Mouse (Mus musculus) spleen, adult 2 months (tissue): ENCODE data around the gene Unkl. TPM values are rescaled to one million over a fixed set of nuclear protein-coding genes. Genes with fewer than 3 reads are reported as not detected.
A peak's percentile ranks its signal among the peaks of the same experiment; 100 is the strongest.

ENCODE experiments used
- DNase-seq, 2 experiments: peaks; one replicate each; pipeline versions ENCODE4 v3.0.0 to v3.0.0-alpha.2; 2012 to 2021; ENCODE audit warnings: low spot score in 2 of 2, low read depth in 1 of 2
- H3K27ac ChIP-seq: fragments of 200-500 bp; 2 replicates; pipeline ENCODE4 v1.5.1; 2012; ENCODE audit warnings: low read length, inconsistent platforms; ENCODE audit not compliant: insufficient read depth
- H3K27me3 ChIP-seq: fragments of 200-500 bp; 2 replicates; pipeline ENCODE4 v1.6.1; 2012; ENCODE audit warnings: mild to moderate bottlenecking, moderate library complexity, low read length, inconsistent platforms; ENCODE audit not compliant: control insufficient read depth, insufficient read depth
- H3K36me3 ChIP-seq: fragments of 200-500 bp; 2 replicates; pipeline ENCODE4 v1.6.1; 2012; ENCODE audit warnings: mild to moderate bottlenecking, low read length, inconsistent platforms; ENCODE audit not compliant: control insufficient read depth, insufficient read depth
- H3K4me1 ChIP-seq: fragments of 200-500 bp; 2 replicates; pipeline ENCODE4 v1.6.1; 2011; ENCODE audit warnings: inconsistent platforms; ENCODE audit not compliant: control insufficient read depth, insufficient read depth, insufficient read length
- H3K4me3 ChIP-seq: fragments of 200-500 bp; 2 replicates; pipeline ENCODE4 v1.5.1; 2011; ENCODE audit warnings: mild to moderate bottlenecking, inconsistent platforms; ENCODE audit not compliant: insufficient read depth, insufficient read length; ENCODE audit errors: extremely low read depth
- CTCF ChIP-seq: fragments of 200-500 bp; IDR thresholded peaks from 2 replicates; pipeline ENCODE4 v1.5.1; 2011; ENCODE audit warnings: mild to moderate bottlenecking, inconsistent platforms; ENCODE audit not compliant: insufficient read depth, insufficient read length, insufficient replicate concordance; ENCODE audit errors: extremely low read depth
- POLR2A ChIP-seq: fragments of 200-500 bp; IDR thresholded peaks from 2 replicates; pipeline ENCODE4 v1.6.1; 2011; ENCODE audit warnings: low read depth, low read length, inconsistent platforms
- WGBS: fragments of 180-500 bp; shearing (Covaris S2); methylation state at CpG from one replicate; pipeline ENCODE4 v1.1.7; 2018; 5-methylcytosine and 5-hydroxymethylcytosine counted together
- polyA plus RNA-seq: library from polyadenylated mRNA; depleted of rRNA; stranded (reverse); fragments of >200 nt; gene quantifications from 2 replicates; pipeline ENCODE4 v1.2.3, GENCODE M21; 2012; rRNA removed

Unkl gene
- polyA plus RNA-seq, 1 experiment = 30.4 TPM

GRCm38 (mm10) chr17:25272326-25272725 is 84.1 kb downstream of the Unkl start:
- WGBS = 1% methylated on average over 10 of the region's 10 CpGs
- H3K4me1 ChIP-seq = peaks cover 13% of the 10 kb centered on the region; the same call in 1 of the 2 replicates

GRCm38 (mm10) chr17:25272951-25273705 is 84.9 kb downstream of the Unkl start:
- H3K27ac ChIP-seq = peak overlapping the region; percentile 99

More at GRCm38 (mm10) chr17:25272326-25272725, 84.1 kb downstream of the Unkl start:
- no peaks in the 10 kb centered on the region for H3K27me3 ChIP-seq
- peak overlapping the region; percentile 75 for H3K4me3 ChIP-seq
- no peak for DNase-seq
- peak overlapping the region; percentile 99; the same call in 1 of the 2 replicates for H3K27ac ChIP-seq
- H3K36me3 ChIP-seq = peaks cover 17% of the 10 kb centered on the region
- TF ChIP-seq POLR2A (no peak), CTCF (no peak)

GRCm38 (mm10) chr17:25273706-25274501 is 85.7 kb downstream of the Unkl start:
- Histone ChIP-seq H3K27ac (peak overlapping the region; percentile 99), H3K4me3 (peak overlapping the region; percentile 75), H3K27me3 (no peaks in the 10 kb centered on the region), H3K4me1 (peaks cover 13% of the 10 kb centered on the region; the same call in 1 of the 2 replicates), H3K36me3 (peaks cover 1% of the 10 kb centered on the region)
- WGBS = 1% methylated on average over 44 of the region's 45 CpGs
- peak; percentile 85 to 99 for DNase-seq
- TF ChIP-seq CTCF (peak; percentile 67; the same call in 1 of the 2 replicates), POLR2A (peak; percentile 35)

More at GRCm38 (mm10) chr17:25272951-25273705, 84.9 kb downstream of the Unkl start:
- peak; percentile 48 for TF ChIP-seq POLR2A
- no peak for TF ChIP-seq CTCF
- Histone ChIP-seq H3K36me3 (peaks cover 9% of the 10 kb centered on the region), H3K4me3 (peak overlapping the region; percentile 75), H3K4me1 (peaks cover 13% of the 10 kb centered on the region; the same call in 1 of the 2 replicates), H3K27me3 (no peaks in the 10 kb centered on the region)
- DNase-seq = peak; percentile 42 to 74
- WGBS = under 1% methylated on average over 86 of the region's 92 CpGs

GRCm38 (mm10) chr17:25274571-25275346 is 86.6 kb downstream of the Unkl start, which contains the start of gene Ube2i:
Gene Ube2i (minus strand): TSS chr17:25274622.
- Histone ChIP-seq H3K4me1 (peaks cover 13% of the 10 kb centered on the region; the same call in 1 of the 2 replicates), H3K36me3 (no peaks in the 10 kb centered on the region), H3K27ac (peak within 1 kb of the TSS; percentile 99), H3K4me3 (peak within 1 kb of the TSS; percentile 75), H3K27me3 (no peaks in the 10 kb centered on the region)
- WGBS = 81% methylated on average over 9 of the region's 9 CpGs
- TF ChIP-seq POLR2A (no peak), CTCF (no peak)
- no peak for DNase-seq

GRCm38 (mm10) chr17:25275833-25276232 is 87.6 kb downstream of the Unkl start:
- no peak for DNase-seq
- Histone ChIP-seq H3K27me3 (no peaks in the 10 kb centered on the region), H3K4me3 (no peak overlapping the region), H3K4me1 (peaks cover 13% of the 10 kb centered on the region; the same call in 1 of the 2 replicates), H3K36me3 (no peaks in the 10 kb centered on the region), H3K27ac (no peak overlapping the region)
- TF ChIP-seq CTCF (no peak), POLR2A (no peak)
- WGBS = 96% methylated on average over 3 of the region's 3 CpGs

GRCm38 (mm10) chr17:25282133-25282532 is 93.9 kb downstream of the Unkl start:
- WGBS = 41% methylated on average over 11 of the region's 11 CpGs
- no peak overlapping the region for H3K4me3 ChIP-seq
- H3K36me3 ChIP-seq = no peaks in the 10 kb centered on the region
- DNase-seq = peak in 1 of 2 experiments; percentile 31
- no peak for TF ChIP-seq CTCF
- no peak for TF ChIP-seq POLR2A
- H3K4me1 ChIP-seq = no peaks in the 10 kb centered on the region
- H3K27ac ChIP-seq = no peak overlapping the region
- H3K27me3 ChIP-seq = no peaks in the 10 kb centered on the region

Other genes with a start within 250 kb of the Unkl start
- 8.6 and 10.5 TPM in 2 replicates for gene Jpt2, start 227.7 kb upstream of the Unkl start, polyA plus RNA-seq
- 12.6 and 15.3 TPM in 2 replicates for gene Cramp1l, start 172.6 kb upstream of the Unkl start, polyA plus RNA-seq
- gene Ift140, start 172.3 kb upstream of the Unkl start, polyA plus RNA-seq = 31.5 and 33.2 TPM in 2 replicates
- gene Tmem204, start 104.8 kb upstream of the Unkl start, polyA plus RNA-seq = 37.6 and 46.7 TPM in 2 replicates
- 20.7 and 22.6 TPM in 2 replicates for gene Telo2, start 72.4 kb upstream of the Unkl start, polyA plus RNA-seq
- gene Ptx4, start 67.6 kb upstream of the Unkl start, polyA plus RNA-seq = not detected in 2 replicates
- gene Clcn7, start 55.0 kb upstream of the Unkl start, polyA plus RNA-seq = 27.0 and 29.9 TPM in 2 replicates
- gene Ccdc154, start 25.9 kb upstream of the Unkl start, polyA plus RNA-seq = 0.04 TPM in 1 of 2 replicates, not detected in the other
- not detected in 2 replicates for gene Gm38655, start 12.9 kb upstream of the Unkl start, polyA plus RNA-seq
- 9.1 and 10.0 TPM in 2 replicates for gene BC003965, start 3.8 kb upstream of the Unkl start, polyA plus RNA-seq
- 22.4 and 25.6 TPM in 2 replicates for gene Gnptg, start 51.7 kb downstream of the Unkl start, polyA plus RNA-seq
- gene Tsr3, start 51.8 kb downstream of the Unkl start, polyA plus RNA-seq = 13.1 and 15.7 TPM in 2 replicates
- gene Baiap3, start 68.0 kb downstream of the Unkl start, polyA plus RNA-seq = 23.1 and 23.8 TPM in 2 replicates
- 95.2 and 102 TPM in 2 replicates for gene Ube2i, start 86.2 kb downstream of the Unkl start, polyA plus RNA-seq
- 2.5 and 2.7 TPM in 2 replicates for gene Prss34, start 110.0 kb downstream of the Unkl start, polyA plus RNA-seq
- not detected in 2 replicates for gene Prss28, start 120.2 kb downstream of the Unkl start, polyA plus RNA-seq
- gene Prss29, start 130.3 kb downstream of the Unkl start, polyA plus RNA-seq = 0.26 and 0.32 TPM in 2 replicates
- gene Tpsab1, start 157.2 kb downstream of the Unkl start, polyA plus RNA-seq = 0.11 TPM in 1 of 2 replicates, not detected in the other
- gene Tpsb2, start 177.9 kb downstream of the Unkl start, polyA plus RNA-seq = 1.2 and 1.6 TPM in 2 replicates
- gene Tpsg1, start 180.9 kb downstream of the Unkl start, polyA plus RNA-seq = 0.09 TPM in 1 of 2 replicates, not detected in the other
- 11.6 and 14.4 TPM in 2 replicates for gene Cacna1h, start 245.4 kb downstream of the Unkl start, polyA plus RNA-seq